Mouse (Mus musculus): ENCODE data around the gene 9530077C05Rik.
"Not testable (repeated sequence)": the region's sequence is repeated elsewhere in the genome, so short reads cannot be mapped to it uniquely, and the experiment has no call there.

9530077C05Rik gene

DNA sequence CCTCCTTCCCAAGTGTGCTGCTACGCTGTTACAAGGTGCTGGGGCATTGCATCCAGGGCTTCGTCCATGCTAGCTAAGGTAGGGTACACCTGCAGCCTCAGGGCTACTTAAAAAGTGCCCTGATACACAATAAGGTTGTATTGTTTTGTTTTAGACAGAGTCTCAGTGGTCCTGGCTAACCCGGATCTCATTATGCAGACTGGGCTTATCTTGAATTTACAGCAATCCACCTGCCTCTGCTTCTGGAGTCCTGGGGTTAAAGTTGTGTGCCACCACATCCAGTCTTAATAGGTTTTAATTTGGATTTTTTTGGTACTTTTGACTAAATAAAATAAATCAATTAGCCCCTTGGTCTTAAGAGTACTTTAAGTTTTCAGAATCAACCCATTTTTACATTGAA lies 8.6 kb downstream of the 9530077C05Rik start:
- no peak for DNase-seq (ENCODE audit: low read depth, low spot score)

DNA sequence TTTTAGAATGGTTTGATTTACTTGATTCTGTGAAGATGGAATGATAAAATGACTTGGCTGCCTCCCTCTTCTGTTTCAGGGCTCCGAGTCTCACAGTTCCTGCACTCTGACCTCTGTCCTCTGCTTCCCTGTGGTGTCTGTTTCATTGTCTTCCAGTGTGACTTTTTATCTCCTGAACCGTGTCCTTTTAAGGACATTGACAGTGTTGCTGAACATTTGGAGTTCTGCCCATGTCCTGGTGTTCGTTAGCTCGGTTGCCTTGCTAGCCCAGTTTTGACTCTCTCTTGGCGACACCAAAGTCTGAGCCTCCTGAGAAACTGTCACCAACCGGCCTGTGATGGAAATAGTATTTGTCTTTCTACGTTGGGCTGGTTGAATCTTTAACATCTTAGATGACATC lies 9.2 kb downstream of the 9530077C05Rik start:
- no peak for DNase-seq (ENCODE audit: low read depth, low spot score)

DNA sequence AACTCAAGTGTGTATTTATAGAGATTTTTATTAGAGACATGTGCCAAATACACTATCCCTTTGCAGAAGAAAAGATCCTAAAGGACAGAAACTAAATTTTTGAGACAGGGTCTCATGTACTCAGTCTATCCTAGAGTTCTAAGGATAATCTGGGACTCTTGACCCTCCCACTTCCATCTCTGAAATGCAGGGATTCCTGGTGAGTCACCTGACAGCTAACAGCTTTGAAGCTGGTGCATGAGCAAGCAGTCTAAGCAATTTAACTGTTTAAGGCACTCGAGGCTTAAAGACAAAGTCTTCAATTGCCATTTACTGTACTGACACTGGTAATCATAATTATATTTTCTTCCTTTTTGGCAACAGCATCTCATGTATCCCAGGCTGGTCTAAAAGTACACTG lies 11.2 kb downstream of the 9530077C05Rik start:
- no peak for DNase-seq (ENCODE audit: low read depth, low spot score)

DNA sequence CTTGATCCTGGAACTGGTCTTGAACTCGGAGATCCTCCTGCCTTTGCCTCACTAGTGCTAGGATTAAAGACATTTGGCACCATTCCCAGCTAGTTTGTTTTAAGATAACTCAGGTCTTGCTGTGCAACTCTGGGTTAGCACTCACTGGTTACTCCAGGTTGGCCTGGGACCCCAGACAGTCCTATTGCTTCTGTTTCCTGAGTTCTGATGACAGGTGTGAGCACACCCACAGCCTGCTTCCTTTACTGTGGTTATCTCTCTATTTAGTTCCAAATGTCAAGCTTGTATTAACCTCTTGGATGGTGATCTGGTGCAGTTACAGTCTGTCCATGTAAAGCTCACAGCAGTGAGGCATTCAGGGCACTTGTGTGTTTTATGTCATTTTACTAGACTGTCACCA lies 12.2 kb downstream of the 9530077C05Rik start:
- no peak for DNase-seq (ENCODE audit: low read depth, low spot score)

DNA sequence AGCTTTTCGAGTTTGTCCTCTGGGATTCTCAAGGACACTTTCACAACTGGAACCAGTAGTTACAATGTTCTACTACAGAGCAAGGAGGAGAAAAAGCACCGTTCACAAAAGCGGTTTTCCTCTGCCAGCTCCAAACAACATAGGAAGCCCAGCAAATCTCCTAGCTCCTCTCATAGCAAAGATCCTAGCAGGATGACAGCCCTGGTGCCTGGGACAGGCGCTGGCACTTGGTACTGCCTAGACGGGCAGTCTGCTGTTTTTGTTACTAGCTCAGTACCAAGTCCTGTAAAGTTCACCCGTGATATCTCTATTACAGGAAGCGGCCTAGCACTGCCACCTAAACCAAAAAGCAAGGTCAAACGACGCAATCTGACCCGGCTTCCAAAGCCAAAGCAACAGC lies 12.9 kb downstream of the 9530077C05Rik start:
- no peak for DNase-seq (ENCODE audit: low read depth, low spot score)

DNA sequence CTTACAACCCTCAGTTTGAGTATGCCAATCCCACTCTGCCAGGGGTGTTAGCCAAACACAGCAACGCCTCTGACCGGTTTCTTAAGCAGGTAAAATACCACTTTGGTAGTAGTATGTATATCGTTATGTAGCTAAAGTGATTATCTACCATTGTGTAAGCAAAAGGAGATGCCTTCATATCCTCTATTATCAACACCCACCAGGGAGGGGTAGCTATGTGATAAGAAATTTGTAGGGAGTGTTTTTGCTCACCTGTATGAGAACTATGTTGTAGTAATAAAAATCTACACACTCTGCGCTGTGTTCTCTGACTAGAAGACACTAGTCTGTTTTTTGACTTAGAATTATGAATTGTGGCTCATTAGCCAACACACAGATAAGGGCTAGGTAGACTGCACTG lies 13.4 kb downstream of the 9530077C05Rik start:
- no peak for DNase-seq (ENCODE audit: low read depth, low spot score)

DNA sequence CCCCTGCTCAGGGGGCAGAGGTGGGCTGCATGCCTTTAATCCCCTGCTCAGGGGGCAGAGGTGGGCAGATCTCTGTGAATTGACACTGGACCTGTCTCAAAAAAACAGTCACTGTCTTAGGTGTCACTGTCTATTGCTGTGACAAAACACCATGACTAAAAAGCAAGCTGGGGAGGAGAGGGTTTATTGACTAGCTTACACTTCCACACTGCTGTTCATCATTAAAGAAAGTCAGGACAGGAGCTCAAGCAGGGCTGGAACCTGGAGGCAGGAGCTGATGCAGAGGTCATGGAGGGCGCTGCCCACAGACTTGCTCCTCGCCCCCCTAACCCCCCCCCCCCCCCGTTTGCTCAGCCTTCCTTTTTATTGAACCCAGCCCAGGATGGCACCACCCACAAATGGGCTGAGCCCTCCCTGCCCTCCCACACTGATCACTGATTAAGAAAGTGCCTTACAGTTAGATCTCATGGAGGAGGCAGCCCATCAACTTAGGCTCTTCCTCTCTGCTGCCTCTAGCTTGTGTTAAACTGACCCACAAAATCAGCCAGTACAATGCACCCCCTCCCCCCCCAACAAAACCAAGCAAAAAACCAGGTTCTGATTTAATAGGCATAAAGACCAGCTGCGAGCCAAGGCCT lies 16.8 kb downstream of the 9530077C05Rik start:
- DNase-seq (ENCODE audit: low read depth, low spot score) = no peak

DNA sequence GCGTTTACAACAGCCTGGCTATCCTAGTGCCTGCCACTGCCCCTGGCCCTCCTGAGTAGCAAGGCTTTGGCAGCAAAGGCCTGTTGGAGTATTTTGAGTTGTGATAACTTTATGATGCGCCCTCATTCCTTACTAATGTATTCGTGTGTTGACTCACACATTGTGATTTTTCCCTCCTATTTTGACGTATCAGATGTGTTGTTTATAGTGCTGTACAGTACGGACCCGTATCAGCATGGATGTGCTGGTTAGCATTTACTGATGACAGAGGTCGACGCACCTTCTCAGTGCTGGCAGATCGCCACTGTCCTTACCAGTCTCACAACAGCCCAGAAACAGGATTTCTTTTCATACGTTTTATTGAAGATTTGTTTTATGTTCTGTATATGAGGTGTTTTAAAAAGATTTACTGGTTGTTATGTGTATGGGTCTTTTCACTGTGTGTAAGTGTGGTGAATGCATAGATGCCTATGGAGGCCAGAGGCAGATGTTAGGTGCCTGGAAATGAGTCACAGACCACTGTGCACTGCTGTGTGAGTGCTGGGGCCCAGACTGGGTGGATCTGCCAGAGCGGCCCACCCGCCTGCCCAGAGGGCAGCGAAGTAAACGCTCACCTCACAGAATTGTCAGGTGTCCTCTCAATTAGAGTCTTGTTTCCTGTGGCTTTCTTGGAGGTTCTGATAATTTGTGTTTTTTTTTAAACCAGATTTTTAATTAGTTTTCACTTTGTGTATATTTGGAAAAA lies 17.5 kb downstream of the 9530077C05Rik start:
- DNase-seq (ENCODE audit: low read depth, low spot score) = no peak

DNA sequence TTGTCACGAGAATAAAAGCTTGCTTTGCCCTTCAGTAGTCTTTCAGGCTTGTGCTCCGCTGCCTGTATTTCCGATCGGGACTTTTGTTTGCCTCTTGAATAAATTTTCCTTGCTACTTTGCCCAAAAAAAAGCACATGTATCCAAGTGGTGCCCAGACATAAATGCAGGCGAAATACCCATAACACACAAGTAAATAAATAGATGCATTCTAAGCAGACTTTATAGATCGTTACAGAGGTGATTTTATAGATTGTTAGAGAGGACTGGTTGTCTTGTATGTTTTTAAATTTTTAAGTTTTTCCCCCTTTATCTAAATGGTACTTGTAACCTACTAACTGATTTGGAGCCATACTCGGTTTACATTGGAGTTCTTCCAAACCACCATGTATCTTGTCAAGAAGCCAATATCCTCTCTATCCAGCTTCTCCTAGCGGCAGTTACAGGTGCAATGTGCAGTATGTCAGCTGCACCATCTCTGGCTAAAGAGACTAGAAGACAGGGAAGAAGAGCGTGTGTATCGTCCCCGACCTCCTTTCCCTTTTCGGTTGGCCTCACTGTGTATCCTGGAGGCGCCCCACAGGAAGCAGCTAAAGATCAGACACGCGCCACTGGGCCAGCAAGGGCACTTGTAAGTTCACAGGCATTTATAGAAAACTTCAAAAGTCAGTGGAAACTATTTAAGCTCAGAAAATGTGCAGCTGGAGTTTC lies 18.4 kb downstream of the 9530077C05Rik start:
- no peak for DNase-seq (ENCODE audit: low read depth, low spot score)

DNA sequence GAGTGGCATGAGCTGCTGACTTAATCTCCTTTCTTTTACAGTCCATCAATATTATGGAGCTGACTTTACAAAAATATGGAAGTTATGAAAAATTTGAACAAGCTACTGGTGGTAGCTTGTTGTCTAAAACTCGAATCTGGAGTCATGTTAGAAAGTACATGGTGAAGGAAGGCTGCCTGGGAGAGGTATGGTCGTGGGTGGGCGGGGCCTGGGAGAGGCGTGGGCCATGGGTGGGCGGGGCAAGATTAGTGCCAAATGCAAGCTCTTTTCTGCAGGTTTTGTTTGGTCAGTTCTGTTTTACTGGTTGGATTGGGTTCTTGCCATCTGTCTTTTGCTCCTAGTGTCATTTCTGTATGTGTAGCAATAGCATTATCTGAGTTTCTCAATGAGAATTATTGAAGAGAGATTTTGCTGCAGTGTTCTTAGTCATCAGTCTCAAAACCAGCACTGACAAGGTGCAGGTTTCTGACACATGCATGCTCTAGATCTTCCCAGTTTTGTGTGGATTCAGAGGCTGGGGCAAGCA lies 19.1 kb downstream of the 9530077C05Rik start:
- no peak for DNase-seq (ENCODE audit: low read depth, low spot score)

DNA sequence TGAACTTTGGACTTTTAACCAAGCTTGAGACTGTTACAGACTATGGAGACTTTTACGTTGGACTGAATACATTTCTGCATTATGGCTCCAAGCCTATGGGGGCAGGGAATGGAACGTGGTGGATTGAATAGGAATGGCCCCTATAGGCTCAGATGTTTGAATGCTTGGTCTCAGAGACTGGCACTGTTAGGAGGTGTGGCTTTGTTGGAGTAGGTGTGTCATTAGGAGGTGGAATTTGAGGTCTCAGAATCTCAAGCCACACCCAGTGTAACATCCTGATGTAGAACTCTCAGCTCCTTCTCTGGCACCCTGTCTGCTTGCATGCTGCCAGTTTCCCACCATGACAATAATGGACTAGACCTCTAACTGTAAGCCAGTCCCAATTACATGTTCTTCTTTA lies 21.9 kb downstream of the 9530077C05Rik start:
- no peak for DNase-seq (ENCODE audit: low read depth, low spot score)

DNA sequence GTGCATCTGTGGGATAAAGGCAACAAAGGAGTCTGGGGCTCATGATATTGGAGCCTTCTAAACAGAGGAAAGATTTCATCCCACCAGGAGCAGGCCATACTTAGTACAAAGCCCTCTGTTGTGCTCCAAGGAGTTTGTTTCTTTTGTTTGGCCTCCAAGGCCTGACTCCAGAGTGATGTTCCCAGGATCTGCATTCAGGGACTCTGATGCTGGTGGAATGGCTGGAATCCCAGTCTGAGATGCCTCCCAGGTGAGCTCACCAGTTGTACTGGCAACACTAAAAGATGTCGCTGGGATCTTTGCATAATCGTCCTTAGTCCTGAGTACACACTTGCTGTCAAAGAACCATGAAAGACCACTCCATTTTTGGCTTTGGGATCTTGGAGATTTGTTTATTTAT lies 22.8 kb downstream of the 9530077C05Rik start:
- DNase-seq (ENCODE audit: low read depth, low spot score) = no peak

DNA sequence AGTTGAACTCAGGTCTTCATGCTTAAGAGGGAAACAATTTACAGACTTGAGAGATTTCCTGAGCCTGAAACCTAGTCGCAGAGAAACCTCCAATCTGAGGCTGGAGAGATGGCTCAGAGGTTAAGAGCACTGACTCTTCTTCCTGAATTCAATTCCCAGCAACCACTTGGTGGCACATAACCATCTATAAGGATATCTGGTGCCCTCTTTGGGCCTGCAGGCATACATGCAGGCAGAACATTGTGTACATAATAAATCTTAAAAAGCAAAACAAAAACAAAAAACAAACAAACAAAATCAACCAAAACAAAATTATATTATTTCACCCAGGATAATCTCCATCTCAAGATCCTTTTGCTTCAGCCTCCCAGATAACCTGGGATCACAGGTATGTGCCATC lies 27.5 kb downstream of the 9530077C05Rik start:
- DNase-seq (ENCODE audit: low read depth, low spot score) = no peak

DNA sequence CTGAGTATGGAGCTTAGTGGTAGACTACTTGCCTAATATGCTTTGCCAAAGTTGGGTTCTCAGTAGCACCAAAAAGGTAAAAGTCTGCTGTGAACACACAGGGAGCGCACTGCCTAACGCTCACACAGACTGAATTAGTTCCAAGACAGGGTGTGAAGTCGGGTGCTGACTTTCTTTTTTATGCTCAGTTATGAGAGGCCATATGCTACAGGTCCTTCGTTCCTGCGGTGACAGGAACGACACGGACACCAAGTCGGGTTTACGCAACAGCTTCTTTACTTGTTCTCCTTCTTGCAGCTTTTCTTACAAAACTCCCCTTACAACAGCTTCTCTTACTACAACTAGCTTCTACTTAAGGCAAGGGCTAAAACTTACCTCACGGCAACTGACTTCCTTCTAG lies 31.8 kb downstream of the 9530077C05Rik start:
- no peak for DNase-seq (ENCODE audit: low read depth, low spot score)

DNA sequence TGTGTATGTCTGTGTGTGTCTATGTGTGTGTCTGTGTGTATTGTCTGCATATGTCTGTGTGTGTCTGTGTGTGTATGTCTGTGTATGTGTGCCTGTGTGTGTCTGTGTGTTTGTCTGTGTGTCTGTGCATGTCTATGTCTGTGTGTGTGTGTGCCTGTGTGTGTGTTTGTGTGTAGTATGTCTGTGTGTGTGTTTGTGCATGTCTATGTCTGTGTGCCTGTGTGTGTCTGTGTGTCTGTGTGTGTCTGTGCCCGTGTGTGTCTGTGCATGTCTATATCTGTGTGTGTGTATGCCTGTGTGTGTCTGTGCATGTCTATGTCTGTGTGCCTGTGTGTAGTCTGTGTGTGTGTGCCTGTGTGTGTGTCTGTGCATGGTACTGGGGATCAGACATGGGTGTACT lies 33.8 kb downstream of the 9530077C05Rik start:
- DNase-seq (ENCODE audit: low read depth, low spot score) = no peak

DNA sequence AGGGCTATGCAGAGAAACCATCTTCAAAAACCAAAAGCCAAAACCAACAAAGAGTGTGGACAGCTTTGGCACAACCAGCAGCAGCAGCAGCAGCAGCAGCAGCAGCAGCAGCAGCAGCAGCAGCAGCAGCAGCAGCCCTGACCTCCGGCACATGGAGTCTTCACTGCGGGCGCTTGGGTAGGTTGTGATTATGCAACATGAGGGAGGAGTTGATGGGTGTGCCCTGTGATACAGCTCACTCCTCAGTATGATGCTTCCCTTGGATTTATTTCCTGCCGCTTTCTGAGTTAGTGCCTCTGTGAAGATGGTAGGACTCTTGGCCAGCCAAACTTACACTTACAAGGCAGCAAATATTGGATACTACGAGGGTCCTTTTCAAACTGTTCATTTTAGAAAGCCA lies 35.9 kb downstream of the 9530077C05Rik start:
- peak; percentile 24 for DNase-seq (ENCODE audit: low read depth, low spot score)

DNA sequence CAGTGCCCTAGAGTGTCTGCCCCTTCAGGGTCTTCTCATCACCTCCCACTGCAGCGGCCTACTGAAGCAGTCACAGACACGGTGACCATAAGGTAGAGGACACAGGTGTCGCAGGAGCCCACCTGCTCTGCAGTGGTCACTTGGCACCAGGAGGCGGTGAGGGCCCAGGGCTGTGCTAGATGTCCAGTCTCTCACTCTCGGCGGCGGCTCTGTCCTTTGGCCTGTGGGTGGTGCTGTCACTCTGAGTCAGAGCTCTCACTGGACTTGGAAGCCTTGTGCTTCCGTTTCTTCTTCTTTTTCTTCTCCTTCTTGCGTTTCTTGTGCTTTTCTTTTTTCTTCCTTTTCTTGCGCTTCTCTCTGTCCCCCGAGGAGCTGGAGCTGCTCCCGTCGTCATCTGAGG lies 37.1 kb downstream of the 9530077C05Rik start:
- DNase-seq (ENCODE audit: low read depth, low spot score) = no peak

DNA sequence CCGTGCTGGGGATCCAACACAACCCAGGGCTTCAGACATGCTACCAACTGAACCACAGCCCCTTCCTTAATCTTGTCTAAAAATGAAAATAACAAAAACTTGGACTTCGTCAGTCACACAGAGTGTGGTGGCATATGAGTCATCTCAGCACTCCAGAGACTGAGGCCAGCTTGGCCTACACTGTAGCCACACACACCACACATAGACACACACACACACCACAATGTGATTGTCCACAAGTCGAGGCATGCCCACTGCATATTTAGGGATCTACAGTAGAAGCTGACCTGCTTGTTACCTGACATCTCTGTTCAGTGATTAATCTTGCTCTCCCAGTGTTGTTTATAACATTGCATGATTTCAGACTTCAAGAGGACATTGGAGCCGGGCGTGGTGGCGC lies 37.9 kb downstream of the 9530077C05Rik start:
- no peak for DNase-seq (ENCODE audit: low read depth, low spot score)

DNA sequence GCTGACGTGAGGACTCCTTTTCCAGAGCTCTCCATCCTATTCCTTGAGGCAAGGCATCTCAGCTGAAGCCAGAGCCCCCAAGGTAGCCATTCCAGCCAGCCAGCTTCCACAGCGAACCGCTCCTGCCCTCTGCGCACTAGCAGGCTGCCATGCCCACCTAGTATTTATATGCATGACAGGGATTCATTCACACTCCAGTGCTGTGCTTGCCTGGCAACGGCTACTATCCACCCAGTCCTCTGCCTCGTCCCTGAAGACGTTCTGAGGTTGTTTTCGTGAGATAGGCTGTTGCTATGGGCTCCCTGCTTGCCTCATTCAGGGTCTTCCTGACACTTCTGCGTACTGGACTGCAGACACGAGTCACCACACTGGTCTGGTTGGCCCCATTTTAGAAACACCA lies 41.4 kb downstream of the 9530077C05Rik start:
- DNase-seq (ENCODE audit: low read depth, low spot score) = no peak

DNA sequence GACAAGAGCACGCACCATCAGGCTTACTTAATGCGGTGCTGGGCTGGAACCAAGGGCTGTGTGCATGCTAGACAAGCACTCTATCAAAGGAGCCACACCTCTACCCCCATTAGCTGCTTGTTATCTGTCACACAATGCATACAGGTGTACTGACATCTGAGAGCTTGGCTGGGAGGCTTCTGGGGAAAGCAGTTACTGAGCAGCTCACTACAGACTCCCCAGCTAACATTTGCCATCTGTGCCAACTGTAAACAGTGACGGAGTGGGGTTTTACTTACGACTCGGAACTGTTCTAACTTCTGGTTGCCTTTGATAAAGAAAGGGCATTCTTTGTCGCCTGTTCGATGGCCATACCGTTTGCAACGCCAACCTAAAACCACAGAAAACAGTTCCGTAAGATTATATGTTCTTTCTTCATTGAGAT lies 42.2 kb downstream of the 9530077C05Rik start:
- no peak for DNase-seq (ENCODE audit: low read depth, low spot score)

DNA sequence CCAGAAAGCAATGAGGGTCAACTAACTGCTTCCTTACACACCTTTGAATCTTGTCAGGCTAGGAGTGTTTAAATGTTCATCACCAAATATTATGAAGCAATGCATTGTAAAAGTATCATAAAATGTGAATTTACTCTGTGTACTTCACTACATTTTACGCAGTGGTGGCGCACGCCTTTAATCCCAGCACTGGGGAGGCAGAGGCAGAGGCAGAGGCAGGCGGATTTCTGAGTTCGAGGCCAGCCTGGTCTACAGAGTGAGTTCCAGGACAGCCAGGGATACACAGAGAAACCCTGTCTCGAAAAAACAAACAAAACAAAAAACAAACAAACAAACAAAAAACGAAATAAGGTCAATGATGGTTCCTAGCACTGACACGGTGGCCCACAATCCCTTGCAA lies 42.7 kb downstream of the 9530077C05Rik start, which contains the start of gene Gm17545:
Gene Gm17545, plus strand, starts transcription at position 301 of the 400 bp plus-strand sequence.
- not testable (repeated sequence) for DNase-seq (ENCODE audit: low read depth, low spot score)

DNA sequence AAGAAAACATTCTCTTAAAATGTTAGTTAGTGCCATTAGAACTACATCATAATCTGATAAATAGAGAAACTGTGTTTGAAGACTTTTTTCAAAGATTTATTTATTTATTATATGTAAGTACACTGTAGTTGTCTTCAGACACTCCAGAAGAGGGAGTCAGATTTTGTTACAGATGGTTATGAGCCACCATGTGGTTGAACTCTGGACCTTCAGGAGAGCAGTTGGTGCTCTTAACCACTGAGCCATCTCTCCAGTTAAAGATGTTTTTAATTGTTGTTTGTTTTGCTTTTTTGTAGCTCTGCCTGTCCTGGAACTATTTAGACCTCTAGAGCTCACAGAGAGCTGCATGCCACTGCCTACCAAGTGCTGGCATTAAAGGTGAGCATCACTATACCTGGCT lies 43.7 kb downstream of the 9530077C05Rik start:
- no peak for DNase-seq (ENCODE audit: low read depth, low spot score)

All from skeletal muscle tissue, adult 2 months (tissue).